Mouse (Mus musculus) intestine, postnatal 0 days (tissue): Measurements from ENCODE around the gene Xlr5a. TPM values are rescaled to one million over a fixed set of nuclear protein-coding genes. Genes with fewer than 3 reads are reported as not detected.
"Not testable (repeated sequence)": the region's sequence is repeated elsewhere in the genome, so short reads cannot be mapped to it uniquely, and the experiment has no call there.

Source experiments
- ATAC-seq: fragments of 200-750 bp; cut with Nextera tagmentation; 2 replicates; pipeline ENCODE4 v1.8.0; 2017; ENCODE audit warnings: mild to moderate bottlenecking, moderate TSS enrichment, moderate library complexity
- H3K27ac ChIP-seq: fragments of 300-500 bp; sonication (generic); 2 replicates; pipeline ENCODE4 v1.5.1; 2014; ENCODE audit warnings: mild to moderate bottlenecking, low read depth, low read length, moderate library complexity
- H3K27me3 ChIP-seq: fragments of 300-500 bp; sonication (generic); replicated peaks from 2 replicates; pipeline ENCODE4 v1.6.1; 2014; ENCODE audit warnings: low read length, mixed read lengths; ENCODE audit not compliant: control insufficient read depth, insufficient read depth
- H3K36me3 ChIP-seq: fragments of 300-500 bp; sonication (generic); 2 replicates; pipeline ENCODE4 v1.6.1; 2014; ENCODE audit warnings: mild to moderate bottlenecking, moderate library complexity; ENCODE audit not compliant: control insufficient read depth, insufficient read depth
- H3K4me1 ChIP-seq: fragments of 300-500 bp; sonication (generic); replicated peaks from 2 replicates; pipeline ENCODE4 v1.6.1; 2014; ENCODE audit warnings: antibody characterized with exemption, low read length, mixed read lengths; ENCODE audit not compliant: control insufficient read depth, insufficient read depth
- H3K4me2 ChIP-seq: fragments of 300-500 bp; sonication (generic); replicated peaks from 2 replicates; pipeline ENCODE4 v1.6.1; 2014; ENCODE audit warnings: low read depth, mild to moderate bottlenecking, moderate library complexity
- H3K4me3 ChIP-seq: fragments of 300-500 bp; sonication (generic); 2 replicates; pipeline ENCODE4 v1.5.1; 2014; ENCODE audit warnings: low read depth, low read length
- H3K9ac ChIP-seq: fragments of 300-500 bp; sonication (generic); 2 replicates; pipeline ENCODE4 v1.6.1; 2014; ENCODE audit warnings: mild to moderate bottlenecking, low read depth, low read length
- H3K9me3 ChIP-seq: fragments of 300-500 bp; sonication (generic); 2 replicates; pipeline ENCODE4 v1.6.1; 2016; ENCODE audit warnings: mixed run types; ENCODE audit not compliant: control insufficient read depth
- WGBS: fragments of 180-500 bp; shearing (Covaris S2); extraction: QIAGEN DNeasy Blood & Tissue Kit; methylation state at CpG from one replicate; pipeline ENCODE4 v1.1.7; 2014; 5-methylcytosine and 5-hydroxymethylcytosine counted together
- polyA plus RNA-seq: library from polyadenylated mRNA; unstranded; fragments of >200 nt; fragmentation: Nextera tagmentation; extraction: Ambion mirVana; gene quantifications from 2 replicates; pipeline ENCODE4 v1.2.1, GENCODE M21; 2015

Gene Xlr5a
- polyA plus RNA-seq, 1 experiment from 2014 or later = 0.65 TPM

DNA sequence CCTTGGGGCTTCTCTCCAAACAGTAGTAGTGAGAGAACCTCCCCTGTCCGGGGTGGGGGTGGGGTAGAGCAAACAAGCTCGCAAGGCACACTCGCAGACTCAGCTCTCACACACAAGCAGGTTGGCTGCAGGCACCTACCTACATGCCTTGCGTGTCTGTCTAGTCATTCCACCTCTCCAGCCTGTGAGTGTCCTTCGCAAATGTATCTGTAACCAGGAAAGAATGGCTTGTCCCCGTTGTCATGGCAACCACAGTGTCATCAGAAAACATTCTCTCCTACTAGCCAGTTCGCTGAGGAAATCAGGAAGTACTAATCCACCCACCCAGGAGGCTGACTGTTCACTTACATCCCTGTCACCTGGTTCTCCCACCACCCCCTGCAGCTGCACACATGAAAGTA is 149.6 kb downstream of the Xlr5a start:
- not testable (repeated sequence) for H3K4me1 ChIP-seq, H3K9me3 ChIP-seq, H3K36me3 ChIP-seq, H3K27ac ChIP-seq, H3K4me2 ChIP-seq, H3K4me3 ChIP-seq, H3K27me3 ChIP-seq, H3K9ac ChIP-seq
- no CpG with 5 or more reads among the region's 7 CpGs for WGBS
- ATAC-seq = peak; percentile 78

DNA sequence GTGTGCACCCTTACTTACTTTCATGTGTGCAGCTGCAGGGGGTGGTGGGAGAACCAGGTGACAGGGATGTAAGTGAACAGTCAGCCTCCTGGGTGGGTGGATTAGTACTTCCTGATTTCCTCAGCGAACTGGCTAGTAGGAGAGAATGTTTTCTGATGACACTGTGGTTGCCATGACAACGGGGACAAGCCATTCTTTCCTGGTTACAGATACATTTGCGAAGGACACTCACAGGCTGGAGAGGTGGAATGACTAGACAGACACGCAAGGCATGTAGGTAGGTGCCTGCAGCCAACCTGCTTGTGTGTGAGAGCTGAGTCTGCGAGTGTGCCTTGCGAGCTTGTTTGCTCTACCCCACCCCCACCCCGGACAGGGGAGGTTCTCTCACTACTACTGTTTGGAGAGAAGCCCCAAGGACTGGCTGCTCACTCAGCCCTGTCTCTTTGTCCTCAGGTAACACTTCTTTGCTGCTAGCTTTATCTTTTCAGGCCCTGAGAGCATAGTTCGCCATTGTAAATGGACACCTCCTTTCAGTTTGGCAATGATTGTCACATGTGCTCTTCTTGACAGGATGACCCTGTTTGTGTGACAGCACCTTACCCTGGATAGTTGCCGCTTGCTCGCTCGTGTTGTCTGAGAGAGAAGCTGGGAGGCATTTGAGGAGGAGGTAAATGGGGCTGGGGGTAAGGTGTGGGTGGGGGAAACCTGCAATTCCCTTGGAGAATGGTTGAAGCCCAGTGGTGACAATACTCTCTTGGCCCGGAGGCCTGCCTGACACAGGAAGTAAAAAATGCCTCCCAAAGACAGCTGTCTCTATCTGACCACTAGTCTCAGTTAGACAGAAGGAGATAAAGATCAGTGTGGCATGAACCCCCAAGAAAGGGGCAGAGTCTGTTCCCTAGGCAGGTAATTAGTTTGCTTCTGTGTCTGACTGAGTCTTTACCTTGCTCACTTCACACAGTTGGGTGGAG is 169.6 kb downstream of the Xlr5a start:
- not testable (repeated sequence) for H3K27me3 ChIP-seq, H3K4me2 ChIP-seq, H3K27ac ChIP-seq, H3K4me3 ChIP-seq, H3K9ac ChIP-seq, H3K36me3 ChIP-seq, H3K9me3 ChIP-seq, H3K4me1 ChIP-seq
- peak; percentile 73 for ATAC-seq
- no CpG with 5 or more reads among the region's 12 CpGs for WGBS

DNA sequence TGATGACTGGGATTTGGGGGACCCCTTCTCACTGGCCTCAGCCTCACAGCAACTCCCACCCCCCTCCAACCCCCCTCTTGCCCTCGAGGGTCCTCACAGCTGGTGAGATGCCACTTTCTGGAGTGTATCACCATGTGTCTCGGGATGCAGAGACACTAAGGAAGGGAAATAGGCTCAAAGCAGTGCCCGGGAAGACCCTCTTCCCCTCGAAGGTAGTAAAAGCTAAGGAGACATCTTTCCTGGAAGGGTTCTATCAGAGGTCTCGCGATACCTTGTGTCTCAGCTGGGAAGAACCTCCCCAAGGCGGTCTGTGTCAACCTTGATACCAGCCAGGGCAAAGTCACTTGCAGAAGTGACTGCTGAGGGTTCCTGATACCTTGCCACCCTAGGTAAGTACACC is 176.0 kb downstream of the Xlr5a start, which contains the start of gene Gm14685:
Gene Gm14685 (plus strand): TSS at position 301 of the 400 bp plus-strand sequence.
- H3K27me3 ChIP-seq, H3K9ac ChIP-seq, H3K4me3 ChIP-seq, H3K27ac ChIP-seq, ATAC-seq, H3K36me3 ChIP-seq, H3K4me2 ChIP-seq, H3K9me3 ChIP-seq, H3K4me1 ChIP-seq: not testable (repeated sequence)
- no CpG with 5 or more reads among the region's 7 CpGs for WGBS

GRCm38 (mm10) chrX:73096941-73097508 is 195.8 kb downstream of the Xlr5a start, which contains the start of gene Xlr3a:
Xlr3a (minus strand) TSS chrX:73097095.
- H3K9me3 ChIP-seq, H3K4me1 ChIP-seq, H3K36me3 ChIP-seq, H3K27ac ChIP-seq, H3K4me2 ChIP-seq, H3K27me3 ChIP-seq, H3K9ac ChIP-seq, ATAC-seq, H3K4me3 ChIP-seq: not testable (repeated sequence)
- WGBS = 72% methylated on average over 13 of the region's 13 CpGs

DNA sequence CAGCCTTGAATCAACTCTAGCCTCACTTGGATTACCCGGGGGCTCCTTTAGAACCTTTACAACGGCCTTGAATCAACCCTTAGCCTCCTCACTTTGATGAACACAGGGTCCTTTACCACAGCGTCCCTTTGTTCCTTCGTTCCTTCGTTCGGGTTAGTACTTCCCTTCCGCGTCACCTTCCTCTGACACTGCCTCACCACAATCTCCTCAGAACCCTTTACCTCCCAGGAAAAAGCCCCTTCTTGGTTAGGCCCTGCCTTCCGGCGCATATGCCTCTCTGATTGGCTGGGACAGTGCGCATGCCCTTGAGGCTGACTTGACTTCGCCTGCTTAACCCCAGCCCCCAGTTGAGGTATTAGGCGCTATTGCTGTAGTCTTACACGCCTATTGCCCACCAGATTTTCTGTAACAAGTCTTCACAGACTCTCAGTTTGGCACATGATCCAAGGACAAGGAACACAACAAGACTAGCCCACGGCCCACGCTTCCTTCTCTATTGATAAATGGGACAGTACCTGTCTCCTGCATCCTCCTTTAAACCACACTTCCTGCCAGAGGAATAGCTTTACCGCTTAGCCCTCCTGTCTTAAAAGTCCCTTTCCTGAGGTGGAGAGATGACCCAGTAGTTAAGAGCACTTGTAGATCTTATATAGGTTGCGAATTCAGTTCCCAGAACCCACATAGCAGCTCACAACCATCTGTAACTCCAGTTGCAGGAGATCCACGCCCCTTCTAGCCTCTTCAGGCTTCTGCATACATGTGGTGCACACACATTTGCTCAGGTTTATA is 210.3 kb downstream of the Xlr5a start, which contains the start of gene Xlr4a:
Gene Xlr4a (minus strand): TSS at position 212 of the 789 bp plus-strand sequence.
- H3K4me2 ChIP-seq, H3K9me3 ChIP-seq, H3K36me3 ChIP-seq, H3K4me1 ChIP-seq, H3K27me3 ChIP-seq, H3K27ac ChIP-seq, ATAC-seq, H3K9ac ChIP-seq, H3K4me3 ChIP-seq: not testable (repeated sequence)
- 81% methylated on average over 18 of the region's 19 CpGs for WGBS

- not testable (repeated sequence) for H3K9me3 ChIP-seq, H3K9ac ChIP-seq, ATAC-seq, H3K4me1 ChIP-seq, H3K27ac ChIP-seq, H3K27me3 ChIP-seq, H3K4me3 ChIP-seq, H3K4me2 ChIP-seq, H3K36me3 ChIP-seq
- 80% methylated on average over 1 of the region's 5 CpGs for whole genome bisulfite sequencing
Measured at GRCm38 (mm10) chrX:73066765-73067312, 225.9 kb downstream of the Xlr5a start.
